ENCODE assay signal across 9 mouse cellular contexts in genomic region chr12:86882279-86883018, GRCm38 (mm10). TPM values are rescaled to one million over a fixed set of nuclear protein-coding genes. Genes with fewer than 3 reads are reported as not detected.
DNase-seq lines count a peak whose midpoint lies in the region; ATAC-seq lines count a peak whose summit lies in the region.
"Had no signal": no experiment of that assay in that cellular context is flagged by ENCODE, and none has a peak within 500 bp of the region (broad histone marks: within the 10 kb centered on the region; RNA-seq: fewer than 3 reads in every experiment).

No protein-coding gene starts in this region.

- H3K4me2 ChIP-seq in hindbrain, embryonic 14.5 days (replicated peaks) = peak overlapping the region; percentile 95

- peaks cover 15% of the 10 kb centered on the region for H3K36me3 ChIP-seq in hindbrain, embryonic 14.5 days (replicated peaks; ENCODE audit: control insufficient read depth, insufficient read depth)
- peaks cover 21% of the 10 kb centered on the region for H3K36me3 ChIP-seq in midbrain, embryonic 10.5 days
- no peaks in the 10 kb centered on the region for H3K36me3 ChIP-seq in splenic B cell, adult 2 months (ENCODE audit: control insufficient read depth, insufficient read depth, low read length, poor library complexity, severe bottlenecking)

- H3K27me3 ChIP-seq in hindbrain, embryonic 14.5 days (ENCODE audit: control insufficient read depth, insufficient read depth, low read length) = peaks cover 4% of the 10 kb centered on the region; the same call in 1 of the 2 replicates
- H3K27me3 ChIP-seq in midbrain, embryonic 10.5 days (ENCODE audit: low read depth, poor library complexity, severe bottlenecking) = peaks cover 24% of the 10 kb centered on the region
- H3K27me3 ChIP-seq in splenic B cell, adult 2 months (ENCODE audit: control insufficient read depth, insufficient read depth, low read length, poor library complexity, severe bottlenecking) = no peaks in the 10 kb centered on the region
- H3K27me3 ChIP-seq: Patski had no signal

- H3K4me1 ChIP-seq in hindbrain, embryonic 14.5 days (replicated peaks; ENCODE audit: control insufficient read depth, insufficient read depth, low read length) = peaks cover 51% of the 10 kb centered on the region
- H3K4me1 ChIP-seq in midbrain, embryonic 10.5 days = peaks cover 89% of the 10 kb centered on the region

- WGBS in hindbrain, embryonic 14.5 days = under 1% methylated on average over 58 of the region's 59 CpGs
- WGBS in midbrain, embryonic 10.5 days = under 1% methylated on average over 59 of the region's 59 CpGs

- H3K9me3 ChIP-seq in hindbrain, embryonic 14.5 days (ENCODE audit: control insufficient read depth, low read length) = no peaks in the 10 kb centered on the region
- H3K9me3 ChIP-seq in midbrain, embryonic 10.5 days (replicated peaks) = no peaks in the 10 kb centered on the region

- 0 out of 2 replicates have a peak, but pooled peaks have one; percentile 7 for ATAC-seq in hindbrain, embryonic 14.5 days (ENCODE audit: low FRiP score)
- ATAC-seq: Patski had no signal

- peak overlapping the region; percentile 100 for H3K9ac ChIP-seq in hindbrain, embryonic 14.5 days

- peak; percentile 79 for DNase-seq in layer of hippocampus, adult 11-12 months (ENCODE audit: low spot score)
- DNase-seq in layer of hippocampus, adult 9-10 months (ENCODE audit: low spot score) = no peak
- DNase-seq in cerebellum, adult 8-10 months = peak; percentile 71
- peak; percentile 74 to 75 for DNase-seq in frontal cortex, postnatal 10 days (ENCODE audit: low spot score in 2 of 2)
- DNase-seq in hindbrain, embryonic 14.5 days (ENCODE audit: low spot score) = peak; percentile 35
- DNase-seq in left cerebral cortex, postnatal 25 days (ENCODE audit: low spot score in 2 of 2) = peak; percentile 80 to 85
- DNase-seq in midbrain, embryonic 10.5 days (ENCODE audit: low spot score) = peak; percentile 67
- peak; percentile 60 for DNase-seq in splenic B cell, adult 2 months (ENCODE audit: low read depth, low spot score)

- H3K27ac ChIP-seq in hindbrain, embryonic 14.5 days = peak overlapping the region; percentile 100
- peak overlapping the region; percentile 99 for H3K27ac ChIP-seq in midbrain, embryonic 10.5 days (replicated peaks)

- intact Hi-C loops in left cerebral cortex, postnatal 25 days (cut with DNase I) = no loop called here

- H3K4me3 ChIP-seq in hindbrain, embryonic 14.5 days (replicated peaks; ENCODE audit: low read length) = peak overlapping the region; percentile 99
- H3K4me3 ChIP-seq in midbrain, embryonic 10.5 days = peak overlapping the region; percentile 94

RNA-seq across cellular contexts. Expression of gene Irf2bpl, which starts 2.1 kb away (rescaled TPM):
- 64.5 and 65.5 TPM in 2 replicates for polyA plus RNA-seq in hindbrain, embryonic 14.5 days (2014; fragmentation: Nextera tagmentation; extraction: Ambion mirVana)
- total RNA-seq in left cerebral cortex, postnatal 25 days (2021) = 10 to 100 TPM; 61.9 to 78.7 TPM
- 28.6 and 39.6 TPM in 2 replicates for polyA plus RNA-seq in midbrain, embryonic 10.5 days (2016; fragmentation: Nextera tagmentation; extraction: Ambion mirVana)
